Mouse (Mus musculus): Measurements from ENCODE around the gene Wfdc5.

DNA sequence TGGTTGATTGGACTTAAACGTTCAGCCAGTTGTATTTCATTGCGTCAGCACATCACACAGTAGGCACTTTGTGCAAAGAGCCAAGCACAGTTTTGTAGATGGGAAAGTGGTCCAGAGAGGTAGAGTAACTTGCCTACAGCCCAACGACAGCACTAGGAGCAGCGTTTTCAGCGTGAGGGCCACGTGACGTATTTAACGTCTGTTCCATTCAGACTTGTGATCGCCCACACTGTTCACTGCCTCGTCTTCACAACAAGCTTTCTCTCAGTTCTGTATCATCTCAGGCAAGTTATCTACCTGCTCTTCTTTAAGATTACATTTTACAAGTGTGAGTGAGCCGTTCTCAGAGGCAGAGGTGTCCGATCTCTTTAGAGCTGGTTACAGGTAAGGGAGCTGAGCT lies 36.0 kb downstream of the Wfdc5 start:
- TF ChIP-seq GATA1 (IDR thresholded peaks at IDR 0.05; ENCODE audit: borderline replicate concordance, low read length) (no peak), FLI1 (IDR thresholded peaks at IDR 0.05; ENCODE audit: low read length) (no peak)
